Mouse (Mus musculus) thymus, postnatal 4 days (tissue): Measurements from ENCODE around the gene Anapc15.

Experiments used
- DNase-seq: peaks from one replicate; pipeline ENCODE4 v3.0.0; 2021

Anapc15 gene

DNA sequence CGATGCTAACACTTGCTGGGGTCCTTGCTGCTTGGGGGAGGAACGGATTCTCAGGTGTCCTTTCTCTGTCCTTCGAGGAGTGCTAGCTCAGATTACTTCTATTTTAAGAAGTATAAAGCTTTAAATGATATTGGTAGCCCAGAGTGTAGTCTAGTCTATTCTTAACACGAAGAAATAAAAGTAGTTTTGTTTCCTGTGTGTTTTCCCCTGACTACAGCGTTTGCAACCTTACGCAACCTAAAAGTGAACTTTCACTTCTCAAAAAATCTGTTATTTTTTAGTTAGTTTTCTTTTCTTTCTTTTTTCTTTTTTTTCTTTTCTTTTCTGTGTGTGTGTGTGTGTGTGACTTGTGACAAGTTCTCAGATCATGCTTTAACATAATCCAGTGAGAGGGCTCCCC, 11.8 kb upstream of the Anapc15 start:
- no peak for DNase-seq

DNA sequence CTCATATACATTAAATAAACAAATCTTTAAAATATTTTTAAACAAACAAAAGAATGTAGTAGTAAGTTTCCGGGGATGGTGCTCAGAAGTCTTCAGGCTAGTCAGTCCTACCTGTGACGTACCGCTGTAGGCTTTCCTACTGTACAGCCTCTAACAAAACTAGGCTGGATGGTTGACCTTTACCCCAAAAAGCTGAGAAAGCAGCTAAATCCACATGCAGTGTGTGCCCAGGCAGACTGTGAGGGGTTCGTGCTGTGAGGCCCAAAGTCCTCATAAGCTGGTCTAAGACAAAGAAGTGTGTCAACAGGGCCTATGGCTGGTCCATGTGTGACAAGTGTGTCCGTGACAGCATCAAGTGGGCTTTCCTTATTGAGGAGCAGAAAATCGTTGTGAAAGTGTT, 10.7 kb upstream of the Anapc15 start:
- no peak for DNase-seq

DNA sequence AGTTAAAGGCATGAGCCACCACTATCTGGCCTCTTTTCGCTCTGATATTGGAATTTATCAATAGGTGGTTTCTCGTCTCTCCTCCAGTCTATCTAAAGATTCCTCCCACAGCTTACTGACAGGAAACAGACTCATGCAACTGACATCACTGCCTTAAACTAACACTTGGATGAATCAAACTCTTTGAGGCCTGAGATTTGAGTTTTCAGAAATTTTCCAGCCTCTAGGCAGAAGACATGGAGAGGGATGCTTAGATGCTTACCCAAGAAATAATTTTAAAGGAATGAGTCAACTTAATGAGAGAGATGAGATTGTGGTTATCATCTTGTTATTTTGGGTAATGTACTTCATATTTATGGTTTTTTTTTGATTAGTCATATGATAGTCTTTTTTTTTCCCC, 9.7 kb upstream of the Anapc15 start:
- no peak for DNase-seq

DNA sequence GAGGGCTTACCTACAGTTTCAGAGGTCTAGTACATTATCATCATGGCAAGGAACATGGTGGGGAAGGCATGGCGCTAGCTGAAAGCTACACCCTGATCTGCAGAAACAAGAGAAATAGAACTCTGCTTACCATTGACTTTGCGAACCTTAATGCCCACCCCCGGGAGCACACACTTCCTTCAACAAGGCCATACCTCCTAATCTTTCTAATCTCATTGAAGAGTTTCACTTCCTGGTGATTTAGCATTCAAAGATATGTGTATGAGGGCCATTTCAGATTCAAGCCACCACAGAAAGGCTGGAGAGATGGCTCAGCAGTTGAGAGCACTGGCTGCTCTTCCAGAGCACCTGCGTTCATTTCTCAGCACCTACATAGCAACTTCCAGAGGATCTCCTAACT, 6.4 kb upstream of the Anapc15 start, which contains the start of gene Folr2:
TSS of gene Folr2 (minus strand) at position 101 of the 400 bp plus-strand sequence.
- no peak for DNase-seq

DNA sequence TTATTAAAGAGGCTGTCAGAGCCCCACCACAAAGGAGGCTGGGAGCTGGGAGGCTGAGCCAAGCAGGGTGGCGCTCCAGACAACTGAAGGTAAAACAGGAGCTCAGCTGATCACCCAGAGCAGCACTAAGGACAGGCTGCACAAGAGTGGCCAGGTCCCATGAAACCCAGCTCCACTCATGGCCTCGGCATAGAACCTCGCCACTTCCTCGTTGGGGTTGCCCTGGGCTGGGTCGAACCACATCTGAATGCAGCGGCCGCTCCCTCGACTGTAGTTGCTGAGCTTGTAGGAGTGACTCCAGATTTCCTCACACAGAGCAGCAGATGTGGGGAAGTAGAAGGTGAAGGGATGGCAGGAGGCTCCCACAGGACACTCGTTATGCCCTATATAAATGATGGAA, 5.2 kb upstream of the Anapc15 start:
- DNase-seq = no peak

DNA sequence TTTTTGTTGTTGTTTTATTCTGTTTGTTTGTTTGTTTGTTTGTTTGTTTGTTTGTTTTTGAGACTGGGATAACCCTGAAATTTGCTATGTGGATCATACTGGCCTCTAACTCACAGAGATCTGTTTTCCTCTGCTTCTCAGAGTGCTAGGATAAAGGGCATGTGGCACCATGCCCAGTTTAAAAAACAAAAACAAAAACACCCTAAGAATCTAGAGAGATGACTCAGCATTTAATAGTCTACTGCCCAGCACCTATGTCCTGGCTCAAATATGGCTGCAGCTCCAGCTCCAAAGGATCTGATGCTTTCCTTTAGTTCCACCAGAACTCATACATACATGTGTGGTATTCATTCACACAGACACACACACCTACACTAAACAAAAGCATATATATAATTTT, 2.5 kb upstream of the Anapc15 start:
- DNase-seq = no peak

DNA sequence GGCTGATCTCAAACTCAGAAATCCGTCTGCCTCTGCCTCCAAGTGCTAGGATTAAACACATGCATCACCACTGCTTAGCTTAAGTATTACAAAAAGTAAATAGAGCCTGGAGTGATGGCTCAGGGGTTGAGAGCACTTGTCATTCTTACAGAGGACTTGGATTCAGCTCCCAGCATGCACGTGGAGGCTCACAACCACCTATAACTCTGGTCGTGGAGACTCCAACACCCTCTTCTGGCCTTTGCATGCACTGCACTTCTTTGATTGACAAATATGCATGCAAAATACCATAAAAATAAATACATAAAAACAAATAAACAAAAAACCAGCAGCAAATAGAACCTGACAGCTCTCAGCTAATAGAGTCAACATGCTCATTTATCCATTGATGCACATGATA, 1.2 kb upstream of the Anapc15 start:
- DNase-seq = no peak

DNA sequence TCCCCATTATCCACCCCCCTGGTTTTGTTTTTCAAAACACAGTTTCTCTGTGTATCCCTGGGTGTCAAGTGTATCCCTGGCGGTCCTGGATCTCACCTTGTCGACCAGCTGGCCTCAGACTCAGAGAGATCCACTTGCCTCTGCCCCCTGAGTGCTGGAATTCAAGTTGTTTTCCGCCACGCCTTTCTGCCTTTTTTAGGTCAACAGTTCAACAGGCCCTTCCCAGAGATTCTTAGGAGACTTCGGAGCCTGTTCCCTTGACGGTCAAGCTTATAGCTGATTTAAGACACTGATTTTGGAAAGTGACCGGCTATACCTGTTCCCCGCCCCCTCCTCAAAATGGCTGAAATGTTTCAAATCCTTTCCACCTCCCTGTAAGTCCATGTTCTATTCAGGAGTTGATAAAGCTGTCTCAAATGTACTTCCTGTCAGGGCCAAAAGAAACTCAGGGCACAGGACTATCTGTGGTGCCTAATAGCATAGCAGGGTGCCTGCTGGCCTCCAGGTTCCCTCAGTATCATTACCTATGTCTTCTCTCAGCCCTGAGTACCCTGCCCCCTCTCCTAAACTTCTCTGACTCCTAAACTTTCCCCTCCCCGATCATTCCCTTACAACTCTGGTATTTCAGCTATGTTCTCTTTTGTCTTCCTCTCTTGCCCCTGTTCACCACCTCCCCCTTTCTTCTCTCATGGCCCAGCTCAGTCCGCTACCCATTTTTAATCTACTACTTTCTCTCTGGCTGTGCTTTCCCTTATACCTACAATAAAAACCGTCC, 3.2 kb downstream of the Anapc15 start:
- DNase-seq = no peak

DNA sequence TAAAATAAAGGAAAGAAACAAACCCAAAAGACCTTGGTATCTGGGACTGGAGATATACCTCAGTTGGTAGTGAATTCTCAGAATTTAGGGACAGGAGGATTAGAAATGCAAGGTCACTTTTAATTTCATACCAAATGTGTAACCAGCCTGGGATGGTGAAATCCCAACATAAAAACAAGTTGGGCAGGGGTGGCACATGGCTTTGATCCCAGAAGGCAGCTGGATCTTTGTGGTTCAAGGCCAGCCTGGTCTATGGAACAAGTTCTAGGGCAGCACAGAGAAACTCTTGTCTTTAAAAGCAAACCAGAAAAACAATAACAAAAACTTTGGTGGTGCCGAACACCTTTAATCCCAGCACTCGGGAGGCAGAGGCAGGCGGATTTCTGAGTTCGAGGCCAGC, 4.0 kb downstream of the Anapc15 start:
- DNase-seq = no peak

DNA sequence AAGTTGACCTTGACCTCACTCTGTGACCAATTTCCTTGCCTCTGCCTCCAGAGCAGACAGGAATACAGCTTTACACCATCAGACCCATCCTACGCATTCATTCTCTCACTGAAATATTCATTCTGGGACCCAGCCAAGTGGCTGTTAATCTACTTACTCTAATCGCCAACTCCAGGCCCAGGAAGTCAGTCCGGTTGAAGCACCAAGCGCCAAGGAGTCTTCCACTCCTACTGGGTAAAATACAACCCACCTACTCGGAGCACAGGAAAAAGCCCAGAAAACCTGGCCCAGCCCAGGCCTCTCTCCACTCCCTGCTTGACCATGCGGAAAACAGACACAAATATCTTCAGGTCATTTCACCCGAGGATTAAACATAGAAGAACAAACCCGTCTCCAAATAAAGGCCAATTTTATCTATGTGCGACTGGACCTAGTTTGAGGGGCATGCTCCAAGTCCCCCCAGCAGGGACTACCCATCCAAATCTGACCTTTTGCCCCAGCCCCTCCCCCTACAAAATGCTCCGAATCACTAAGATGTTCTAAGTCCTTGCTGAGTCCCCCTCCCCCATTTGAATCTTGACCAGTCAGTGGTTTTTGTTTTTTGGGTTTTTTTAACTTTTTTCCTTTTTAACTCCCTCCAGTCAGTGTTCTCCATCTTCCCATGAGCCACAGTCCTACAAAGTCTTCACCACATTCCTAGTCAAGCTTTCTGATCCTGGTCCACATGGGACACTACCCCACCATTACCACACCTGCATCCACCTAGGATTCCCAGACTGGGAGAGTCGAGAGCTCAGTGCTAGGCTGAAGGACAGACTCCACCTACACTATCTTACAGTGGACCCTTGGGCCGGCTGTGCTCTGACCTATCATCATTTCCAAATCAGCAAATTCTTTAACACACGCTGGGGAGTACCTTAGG, 5.0 kb downstream of the Anapc15 start:
- DNase-seq = no peak

DNA sequence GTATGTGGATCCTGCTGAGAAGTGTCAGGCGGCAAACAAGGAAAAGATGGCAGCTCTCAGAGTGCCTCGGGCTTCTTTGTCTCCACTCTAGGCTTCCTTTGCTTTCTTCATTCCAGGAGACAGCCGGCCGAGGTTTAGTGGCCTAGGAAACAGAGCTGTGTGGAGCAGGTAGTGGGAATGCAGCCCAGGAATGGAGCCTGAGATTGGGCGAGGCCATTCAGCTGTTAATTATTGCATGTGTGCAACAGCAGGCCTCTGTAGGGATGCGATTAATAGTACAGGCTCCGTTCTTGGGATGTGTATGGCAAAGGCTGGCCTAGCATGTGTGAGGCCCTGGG, 5.6 kb downstream of the Anapc15 start:
- no peak for DNase-seq

DNA sequence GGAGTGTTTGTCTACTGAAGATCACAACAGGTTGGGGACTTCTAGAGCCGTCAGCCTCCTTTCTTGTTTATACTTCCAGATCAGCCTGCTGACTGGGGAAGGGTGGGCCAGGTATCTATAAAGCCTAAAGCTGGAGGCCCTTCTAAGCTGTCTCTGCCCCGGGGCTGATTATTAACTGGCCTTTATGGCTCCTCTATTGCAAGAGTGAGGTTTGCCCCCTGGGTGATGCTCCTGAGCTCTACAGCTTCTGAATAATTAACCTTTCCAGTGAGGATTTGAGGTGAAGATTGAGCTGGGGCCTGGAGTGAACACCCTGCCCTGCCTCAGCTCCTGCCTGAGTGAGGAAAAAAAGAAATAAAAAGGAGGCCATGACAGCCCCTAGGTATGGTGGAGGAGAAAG, 7.1 kb downstream of the Anapc15 start, which contains the start of gene Folr1:
TSS of gene Folr1 (minus strand) at position 160 of the 400 bp plus-strand sequence.
- DNase-seq = no peak

DNA sequence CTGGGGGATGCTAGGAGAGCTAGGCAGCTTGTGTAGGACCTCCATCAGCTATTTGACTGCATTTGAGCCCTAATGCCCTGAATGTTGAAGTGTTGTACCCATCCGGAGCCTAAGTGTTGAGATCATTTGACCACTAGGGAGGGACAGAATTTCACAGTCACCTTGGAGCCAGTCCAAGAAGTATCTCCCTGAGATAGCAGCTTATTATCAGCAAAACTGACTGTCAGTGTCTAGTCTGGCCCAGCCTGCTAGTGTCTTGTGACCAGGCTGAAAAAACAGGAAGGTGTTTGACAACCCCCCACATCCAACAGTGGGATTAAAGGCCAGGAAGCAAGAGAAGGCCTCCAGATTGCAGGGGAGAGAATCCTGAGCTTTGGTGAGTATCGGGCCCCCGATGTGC, 7.8 kb downstream of the Anapc15 start:
- no peak for DNase-seq

DNA sequence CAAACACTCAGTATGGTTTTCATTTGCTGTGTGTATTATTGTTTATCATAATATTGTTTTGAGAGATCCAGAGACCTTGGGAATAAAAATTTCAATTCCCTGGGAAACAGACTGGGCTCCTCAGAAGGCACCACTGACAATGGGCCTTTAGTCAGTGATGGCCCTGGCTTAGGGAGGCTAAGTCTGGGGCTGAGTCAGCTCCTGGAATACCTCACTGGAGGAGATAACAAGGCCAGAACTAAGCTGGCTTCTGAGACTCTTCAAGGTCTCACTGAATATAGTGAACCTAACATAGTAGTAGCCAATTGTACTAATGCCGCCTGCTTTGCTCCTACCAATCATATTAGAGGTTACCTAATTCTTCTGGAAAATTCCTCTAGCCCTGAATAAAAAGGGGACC, 12.5 kb downstream of the Anapc15 start:
- no peak for DNase-seq

DNA sequence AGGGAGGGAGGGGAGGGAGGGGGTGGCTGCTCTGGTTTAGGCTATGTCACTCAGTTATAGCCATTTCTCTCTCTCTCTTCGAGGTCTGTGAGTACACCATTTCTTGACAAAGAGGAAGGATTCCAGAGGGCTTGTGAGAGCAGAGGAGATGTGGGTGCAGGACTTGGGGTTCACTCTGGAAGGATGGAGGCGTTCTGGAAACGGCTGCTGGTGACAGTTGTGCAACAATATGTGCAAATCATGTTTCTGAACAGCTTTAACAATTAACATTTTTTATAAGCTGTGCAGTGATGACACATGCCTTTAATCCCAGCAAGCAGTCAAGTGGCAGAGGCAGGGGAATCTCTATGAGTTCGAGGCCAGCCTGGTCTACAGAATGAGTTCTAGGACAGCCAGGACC, 17.3 kb downstream of the Anapc15 start:
- DNase-seq = no peak

DNA sequence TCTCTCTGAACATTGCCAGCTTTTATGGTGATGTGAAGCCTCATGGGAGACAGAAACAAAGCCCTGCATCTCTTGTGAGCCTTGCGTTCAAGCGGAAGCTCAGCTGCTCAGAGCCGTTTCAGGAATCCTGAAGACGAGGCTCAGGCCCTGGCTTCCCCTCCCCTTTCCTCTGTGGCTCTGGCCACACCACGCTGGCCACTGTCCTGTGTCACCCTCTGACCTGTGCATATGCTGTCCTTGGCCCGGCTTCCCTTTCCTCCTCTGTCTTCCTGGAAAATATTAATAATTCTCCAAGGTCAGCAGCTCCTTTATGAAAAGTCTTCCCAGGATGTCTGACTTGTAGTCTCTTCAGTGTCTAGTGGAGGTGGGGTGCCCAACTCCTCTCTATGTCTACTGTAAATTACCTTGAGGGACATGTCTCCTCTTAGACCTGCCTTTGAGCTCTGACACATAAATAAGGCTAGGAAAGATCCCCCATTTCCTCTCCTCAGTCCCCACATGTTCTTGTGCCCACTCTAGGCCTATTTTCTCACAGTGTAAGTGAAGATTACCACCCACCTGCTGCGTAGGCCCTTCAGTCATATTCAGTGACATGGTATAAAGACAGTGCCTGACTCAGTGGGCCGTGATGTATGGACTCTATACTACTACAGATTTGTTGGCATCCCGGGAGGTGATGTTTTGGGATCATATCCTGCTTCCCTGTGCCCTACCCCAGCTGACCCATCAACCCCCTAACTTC, 19.1 kb downstream of the Anapc15 start:
- no peak for DNase-seq

DNA sequence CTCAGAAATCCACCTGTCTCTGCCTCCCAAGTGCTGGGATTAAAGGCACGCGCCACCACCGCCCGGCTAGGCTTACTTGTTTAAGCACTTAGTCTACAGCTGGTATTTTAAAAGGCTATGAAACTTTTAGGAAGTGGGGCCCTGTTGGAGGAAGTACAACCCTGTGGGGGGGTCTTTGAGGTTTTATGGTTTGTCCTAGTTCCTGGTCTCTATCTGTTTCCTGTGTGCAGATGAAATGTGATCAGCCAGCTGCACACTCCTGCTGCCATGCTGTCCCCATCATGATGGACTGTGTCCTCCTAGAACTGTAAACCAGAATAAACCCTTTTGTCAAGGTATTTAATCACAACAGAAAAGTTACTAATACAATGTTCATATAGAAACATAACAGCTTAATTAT, 20.6 kb downstream of the Anapc15 start:
- no peak for DNase-seq

DNA sequence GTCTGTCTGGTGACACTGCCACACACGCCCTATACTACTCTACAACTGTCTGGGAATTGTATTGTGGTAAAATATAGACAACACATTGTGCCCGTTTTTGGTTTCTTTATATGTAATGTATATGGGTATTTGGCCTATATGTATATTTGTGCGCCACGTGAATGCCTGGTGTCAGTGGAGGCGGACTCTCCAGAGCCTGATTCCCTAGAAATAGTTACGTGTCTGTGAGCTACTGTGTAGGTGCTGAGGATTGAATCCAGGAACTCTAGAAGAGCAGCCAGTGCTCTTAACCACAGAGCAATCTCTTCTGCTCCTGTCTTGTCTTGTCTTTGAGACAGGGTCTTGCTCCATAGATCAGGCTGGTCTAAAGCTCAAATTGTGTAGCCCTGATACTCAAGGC, 22.8 kb downstream of the Anapc15 start:
- DNase-seq = no peak

DNA sequence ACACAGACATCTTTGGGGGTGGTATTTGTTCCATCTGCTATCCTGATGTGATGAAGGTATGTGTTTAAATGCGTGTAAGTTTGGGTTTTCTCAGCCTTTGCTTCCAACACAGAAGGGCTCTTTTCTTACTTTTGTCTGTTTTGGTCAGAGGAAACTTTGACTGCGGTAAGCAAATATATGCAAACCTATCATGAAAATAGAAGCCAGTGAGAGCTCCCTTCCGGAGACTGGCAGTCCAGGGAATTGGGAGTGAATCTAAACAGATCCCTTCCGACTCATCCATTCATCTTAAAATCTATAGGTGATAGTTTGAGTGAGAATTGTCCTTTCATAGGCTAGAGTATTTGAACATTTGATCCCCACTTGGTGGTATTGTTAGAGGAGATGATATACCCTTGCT, 24.9 kb downstream of the Anapc15 start:
- DNase-seq = no peak

DNA sequence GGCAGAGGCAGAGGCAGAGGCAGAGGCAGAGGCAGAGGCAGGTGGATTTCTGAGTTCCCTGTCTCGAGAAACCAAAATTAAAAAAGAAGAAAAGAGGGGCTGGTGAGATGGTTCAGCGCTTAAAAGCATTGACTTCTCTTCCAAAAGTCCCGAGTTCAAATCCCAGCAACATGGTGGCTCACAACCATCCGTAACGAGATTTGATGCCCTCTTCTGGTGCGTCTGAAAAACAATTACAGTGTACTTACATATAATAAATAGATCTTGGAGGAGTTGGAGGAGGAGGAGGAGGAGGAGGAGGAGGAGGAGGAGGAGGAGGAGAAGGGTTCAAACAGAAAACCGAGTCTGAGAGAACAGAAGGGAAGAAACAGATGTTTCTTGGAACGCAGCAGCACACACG, 32.2 kb downstream of the Anapc15 start:
- no peak for DNase-seq

DNA sequence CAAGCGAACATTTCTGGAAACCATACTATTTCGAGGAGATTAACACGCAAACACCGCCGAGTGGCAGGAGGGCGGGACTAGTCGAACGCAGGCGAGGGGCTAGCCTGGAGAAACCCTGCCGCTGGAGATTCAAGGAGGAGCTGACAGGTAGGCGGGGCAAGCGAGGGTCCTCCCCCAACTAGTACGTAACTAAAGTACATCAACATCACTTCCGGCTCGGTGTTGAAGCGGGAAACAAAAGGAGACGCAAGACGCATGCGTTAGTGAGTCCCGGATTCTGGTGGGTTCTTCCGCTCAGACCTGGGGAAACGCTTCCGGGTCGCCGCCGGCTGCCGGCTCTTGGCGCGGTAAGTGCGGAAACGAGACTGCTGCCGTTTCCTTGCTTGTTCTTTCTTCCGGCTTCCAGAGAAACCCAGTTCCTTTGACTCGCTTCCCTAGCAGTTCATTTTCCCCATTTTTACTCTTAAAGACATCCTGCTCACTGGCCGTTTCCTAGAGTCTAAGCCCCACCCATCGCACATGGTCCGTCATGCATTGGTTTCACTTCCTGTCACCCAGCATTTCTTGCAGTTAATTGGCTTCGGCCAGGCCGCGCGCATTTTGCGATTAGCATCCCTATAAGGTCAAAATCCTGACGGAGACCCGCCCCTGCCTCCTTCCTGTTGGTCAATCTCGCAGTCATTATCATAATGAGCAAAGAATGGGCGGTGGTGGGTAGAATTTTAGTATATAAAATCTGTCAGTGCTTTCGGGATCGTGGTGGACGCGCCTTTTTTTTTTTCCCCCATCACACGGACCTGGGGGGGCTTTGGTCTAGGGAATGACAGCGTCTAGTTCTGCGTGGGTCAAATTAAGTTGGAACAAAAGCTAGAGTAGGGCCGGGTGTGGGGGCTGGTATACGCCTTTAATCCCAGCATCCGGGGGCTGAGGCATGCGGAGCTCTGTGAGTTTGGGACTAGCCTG, 32.9 kb downstream of the Anapc15 start:
- DNase-seq = peak; percentile 95
